ENCODE assay signal across 8 mouse cellular contexts in the genomic region with DNA sequence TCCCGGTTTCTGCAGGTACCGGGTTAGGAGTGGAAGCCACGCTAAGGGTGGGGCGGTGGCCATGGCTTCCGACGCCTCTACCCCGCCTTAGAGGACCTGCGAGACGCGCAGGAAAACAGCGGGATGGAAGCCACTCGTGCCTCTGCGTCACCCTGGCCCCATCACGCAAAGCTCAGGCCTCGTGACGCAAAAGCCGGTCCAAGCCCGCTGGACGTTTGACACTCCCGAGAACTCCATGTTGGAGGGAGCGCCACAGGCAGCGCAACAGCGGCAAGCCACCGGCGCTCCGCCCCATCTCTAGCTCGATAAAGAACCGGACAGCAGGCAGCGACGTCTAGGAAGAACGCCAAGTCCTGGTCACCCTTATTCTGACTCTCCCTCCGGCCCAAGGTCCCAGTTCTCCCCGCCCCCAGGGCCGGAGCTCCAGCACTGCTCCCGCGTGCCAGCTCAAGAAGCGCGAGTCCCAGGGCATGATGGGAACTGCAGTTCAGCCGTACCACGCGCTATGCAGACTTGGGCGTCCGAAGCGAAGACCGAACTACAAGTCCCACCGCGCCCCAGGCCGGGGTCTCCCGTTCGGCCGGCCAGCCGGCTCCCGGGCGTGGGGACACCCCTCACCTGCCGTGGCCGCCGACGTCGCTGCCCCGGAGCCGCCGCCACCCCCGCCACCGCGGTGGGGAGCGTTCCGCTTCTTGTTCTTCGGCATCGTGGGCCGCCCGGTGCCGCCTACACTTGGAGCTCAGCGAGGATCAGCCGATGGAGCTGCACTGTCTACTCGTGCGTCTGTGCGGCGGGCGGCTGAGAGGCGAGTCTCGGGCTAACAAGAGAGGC. TPM values are rescaled to one million over a fixed set of nuclear protein-coding genes. Genes with fewer than 3 reads are reported as not detected.
DNase-seq lines count a peak whose midpoint lies in the region; ATAC-seq and TF ChIP-seq lines count a peak whose summit lies in the region.

No protein-coding gene starts in this region.

- H3K36me3 ChIP-seq in embryonic facial prominence, embryonic 15.5 days = no peaks in the 10 kb centered on the region
- H3K36me3 ChIP-seq in limb, embryonic 13.5 days = peaks cover 3% of the 10 kb centered on the region; the same call in 1 of the 2 replicates
- H3K36me3 ChIP-seq in midbrain, embryonic 15.5 days (replicated peaks) = no peaks in the 10 kb centered on the region

- peak overlapping the region; percentile 66 for H3K4me2 ChIP-seq in embryonic facial prominence, embryonic 15.5 days (replicated peaks)
- peak overlapping the region; percentile 73 for H3K4me2 ChIP-seq in limb, embryonic 13.5 days (replicated peaks)
- peak overlapping the region; percentile 61 for H3K4me2 ChIP-seq in midbrain, embryonic 15.5 days

- H3K9ac ChIP-seq in embryonic facial prominence, embryonic 15.5 days = peak overlapping the region; percentile 92
- peak overlapping the region; percentile 83 for H3K9ac ChIP-seq in limb, embryonic 13.5 days
- H3K9ac ChIP-seq in midbrain, embryonic 15.5 days = peak overlapping the region; percentile 87

- peak; percentile 94 for ATAC-seq in embryonic facial prominence, embryonic 15.5 days (ENCODE audit: insufficient number of reproducible peaks, low FRiP score, low TSS enrichment, low read depth)
- peak; percentile 92 for ATAC-seq in limb, embryonic 13.5 days (ENCODE audit: low FRiP score, low read depth)
- peak; percentile 97 for ATAC-seq in midbrain, embryonic 15.5 days (replicated peaks)

- peak; percentile 87 for DNase-seq in B cell, adult 2 months
- DNase-seq in heart, adult 9 months (ENCODE audit: low spot score in 2 of 2) = peak; percentile 97 to 98
- peak; percentile 98 for DNase-seq in kidney, adult 9 months
- DNase-seq in spleen, adult 18-20 months = peak; percentile 89 to 90

- no peaks in the 10 kb centered on the region for H3K9me3 ChIP-seq in embryonic facial prominence, embryonic 15.5 days (replicated peaks)
- no peaks in the 10 kb centered on the region for H3K9me3 ChIP-seq in limb, embryonic 13.5 days
- H3K9me3 ChIP-seq in midbrain, embryonic 15.5 days = no peaks in the 10 kb centered on the region

- no peaks in the 10 kb centered on the region for H3K27me3 ChIP-seq in embryonic facial prominence, embryonic 15.5 days
- H3K27me3 ChIP-seq in limb, embryonic 13.5 days = no peaks in the 10 kb centered on the region
- H3K27me3 ChIP-seq in midbrain, embryonic 15.5 days (replicated peaks) = no peaks in the 10 kb centered on the region

- H3K27ac ChIP-seq in bone marrow macrophage, adult 2 months (ENCODE audit: insufficient read depth, low read depth, low read length) = peak overlapping the region; percentile 88
- H3K27ac ChIP-seq in embryonic facial prominence, embryonic 15.5 days (replicated peaks) = peak overlapping the region; percentile 97
- H3K27ac ChIP-seq in limb, embryonic 13.5 days = peak overlapping the region; percentile 96
- peak overlapping the region; percentile 97 for H3K27ac ChIP-seq in midbrain, embryonic 15.5 days

- H3K4me3 ChIP-seq in bone marrow macrophage, adult 2 months (ENCODE audit: insufficient read depth, low read length) = peak overlapping the region; percentile 94
- peak overlapping the region; percentile 85 for H3K4me3 ChIP-seq in embryonic facial prominence, embryonic 15.5 days (replicated peaks)
- H3K4me3 ChIP-seq in limb, embryonic 13.5 days = peak overlapping the region; percentile 74
- H3K4me3 ChIP-seq in midbrain, embryonic 15.5 days = peak overlapping the region; percentile 88

- TF ChIP-seq CTCF in bone marrow macrophage, adult 2 months (IDR thresholded peaks at IDR 0.05; ENCODE audit: low read depth, low read length) = no peak

- 0 out of 2 replicates have a peak, but pooled peaks have one; percentile 38 for TF ChIP-seq POLR2A in bone marrow macrophage, adult 2 months (IDR thresholded peaks at IDR 0.05; ENCODE audit: borderline replicate concordance, low read depth, low read length)

- under 1% methylated on average over 81 of the region's 81 CpGs for WGBS in embryonic facial prominence, embryonic 15.5 days
- WGBS in limb, embryonic 13.5 days = under 1% methylated on average over 81 of the region's 81 CpGs
- WGBS in midbrain, embryonic 15.5 days = under 1% methylated on average over 81 of the region's 81 CpGs

- H3K4me1 ChIP-seq in bone marrow macrophage, adult 2 months (ENCODE audit: control insufficient read depth, insufficient read depth, low read length) = peaks cover 13% of the 10 kb centered on the region
- peaks cover 21% of the 10 kb centered on the region for H3K4me1 ChIP-seq in embryonic facial prominence, embryonic 15.5 days
- H3K4me1 ChIP-seq in limb, embryonic 13.5 days = peaks cover 23% of the 10 kb centered on the region
- peaks cover 20% of the 10 kb centered on the region for H3K4me1 ChIP-seq in midbrain, embryonic 15.5 days

RNA-seq across cellular contexts. Expression of gene Lsmem1, which starts 23.2 kb away (rescaled TPM):
- polyA plus RNA-seq in bone marrow macrophage, adult 2 months (2012; ENCODE audit: insufficient read depth, insufficient read length, missing spikeins) = not detected in 2 replicates
- polyA plus RNA-seq in embryonic facial prominence, embryonic 15.5 days (2015; fragmentation: Nextera tagmentation; extraction: Ambion mirVana) = 1.4 and 1.9 TPM in 2 replicates
- 0.67 and 1.3 TPM in 2 replicates for polyA plus RNA-seq in limb, embryonic 13.5 days (2015; fragmentation: Nextera tagmentation; extraction: Ambion mirVana)
- polyA plus RNA-seq in midbrain, embryonic 15.5 days (2015; fragmentation: Nextera tagmentation; extraction: Ambion mirVana) = not detected in 2 replicates

RNA-seq across cellular contexts. Expression of gene Ifrd1, which starts 25.8 kb away (rescaled TPM):
- polyA plus RNA-seq in bone marrow macrophage, adult 2 months (2012; ENCODE audit: insufficient read depth, insufficient read length, missing spikeins) = 46.0 and 59.7 TPM in 2 replicates
- polyA plus RNA-seq in embryonic facial prominence, embryonic 15.5 days (2015; fragmentation: Nextera tagmentation; extraction: Ambion mirVana) = 104 and 108 TPM in 2 replicates
- polyA plus RNA-seq in limb, embryonic 13.5 days (2015; fragmentation: Nextera tagmentation; extraction: Ambion mirVana) = 109 and 118 TPM in 2 replicates
- polyA plus RNA-seq in midbrain, embryonic 15.5 days (2015; fragmentation: Nextera tagmentation; extraction: Ambion mirVana) = 152 and 160 TPM in 2 replicates

Comparison
In these comparisons a context has a peak if more than half of its experiments do, and no peak if none do; other contexts are left out.
1. Peak in every context shown above with its lines: DNase-seq, ATAC-seq, H3K4me3 ChIP-seq and H3K27ac ChIP-seq.